Mouse (Mus musculus): ENCODE data around the gene Gpc1. TPM values are rescaled to one million over a fixed set of nuclear protein-coding genes. Genes with fewer than 3 reads are reported as not detected.
A peak's percentile ranks its signal among the peaks of the same experiment; 100 is the strongest.

The Gpc1 gene
- polyA plus RNA-seq, 1 experiment from 2014 or later, result 48.7 TPM

DNA sequence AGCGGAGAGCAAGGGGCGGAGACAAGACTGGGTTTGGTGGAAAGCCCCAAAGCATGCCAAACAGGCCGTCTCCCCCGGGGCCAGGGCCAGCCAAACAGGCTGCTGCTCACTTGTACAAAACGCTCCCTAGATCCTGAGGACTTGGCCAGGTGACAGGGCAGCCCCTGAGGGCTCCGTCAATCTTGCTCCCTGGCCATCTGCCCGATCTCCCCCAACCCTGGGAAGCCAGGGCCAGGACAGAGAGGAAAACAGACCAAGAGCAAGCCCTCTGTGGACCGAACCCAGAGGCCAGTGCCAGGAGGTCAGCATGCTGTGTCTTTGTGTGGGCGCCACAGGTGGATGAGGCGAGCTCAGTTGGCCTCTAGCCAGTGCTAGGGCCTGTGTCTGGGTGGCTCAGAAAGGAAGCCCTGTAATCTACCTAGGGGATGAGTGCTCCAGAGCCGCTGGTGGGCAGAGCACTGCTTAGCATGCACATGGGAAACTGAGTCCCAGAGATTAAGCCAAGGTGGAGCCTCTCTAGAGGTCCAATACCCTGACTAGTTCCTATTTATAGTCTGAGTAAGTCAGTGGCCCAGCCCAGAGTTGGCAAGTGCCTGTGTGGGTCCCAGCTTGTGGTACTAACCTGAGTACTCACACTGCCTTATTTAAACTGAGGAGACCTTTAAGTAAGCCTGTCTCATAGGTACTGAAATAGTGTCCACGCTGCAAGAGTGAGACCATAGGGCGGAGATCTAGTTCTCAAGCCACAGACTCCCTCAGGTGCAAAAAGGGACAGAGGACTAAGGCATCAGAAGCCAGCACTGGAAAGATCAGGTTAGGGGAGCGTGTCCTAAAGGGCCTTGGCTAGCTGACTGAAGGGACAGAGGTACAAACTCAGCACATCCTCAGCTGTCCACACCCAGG lies 6.7 kb downstream of the Gpc1 start:
- Histone ChIP-seq H3K27me3 (replicated peaks) (no peaks in the 10 kb centered on the region), H3K4me3 (replicated peaks) (no peak overlapping the region), H3K4me1 (peaks cover 8% of the 10 kb centered on the region), H3K27ac (no peak overlapping the region), H3K4me2 (no peak overlapping the region), H3K36me3 (no peaks in the 10 kb centered on the region), H3K9ac (no peak overlapping the region), H3K9me3 (no peaks in the 10 kb centered on the region)
- 67% methylated on average over 14 of the region's 14 CpGs for WGBS
- ATAC-seq (ENCODE audit: insufficient read depth, low FRiP score, low read depth), result no peak

DNA sequence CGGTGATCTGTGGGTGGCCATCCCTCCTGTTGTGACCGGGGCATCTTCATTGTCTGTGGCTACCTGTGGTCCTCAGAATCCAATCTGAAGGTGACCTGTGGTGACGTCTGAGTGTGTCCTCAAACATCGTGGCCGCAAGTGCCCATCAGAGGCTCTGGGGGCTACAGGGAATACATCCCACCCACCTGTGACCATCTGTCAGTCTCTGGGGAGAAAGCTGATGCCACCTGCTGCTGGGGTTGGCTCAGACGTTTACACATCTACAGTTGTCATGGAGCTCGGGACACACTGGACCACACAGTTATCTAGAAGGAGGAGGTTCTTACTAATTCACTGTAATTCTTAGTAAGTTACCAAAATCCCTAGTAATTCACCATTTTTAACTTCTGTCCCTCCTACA lies 7.8 kb downstream of the Gpc1 start:
- Histone ChIP-seq H3K4me1 (no peaks in the 10 kb centered on the region; the same call in 1 of the 2 replicates), H3K4me2 (no peak overlapping the region), H3K27me3 (replicated peaks) (no peaks in the 10 kb centered on the region), H3K27ac (no peak overlapping the region), H3K4me3 (replicated peaks) (no peak overlapping the region), H3K36me3 (no peaks in the 10 kb centered on the region), H3K9me3 (no peaks in the 10 kb centered on the region), H3K9ac (no peak overlapping the region)
- no peak for ATAC-seq (ENCODE audit: insufficient read depth, low FRiP score, low read depth)
- WGBS, result 70% methylated on average over 7 of the region's 7 CpGs

GRCm38 (mm10) chr1:92840231-92840890 lies 8.9 kb downstream of the Gpc1 start:
- Histone ChIP-seq H3K4me3 (replicated peaks) (no peak overlapping the region), H3K9ac (no peak overlapping the region), H3K27ac (no peak overlapping the region), H3K27me3 (replicated peaks) (no peaks in the 10 kb centered on the region), H3K4me2 (no peak overlapping the region), H3K9me3 (no peaks in the 10 kb centered on the region), H3K4me1 (no peaks in the 10 kb centered on the region; the same call in 1 of the 2 replicates), H3K36me3 (no peaks in the 10 kb centered on the region)
- ATAC-seq (ENCODE audit: insufficient read depth, low FRiP score, low read depth), result no peak
- WGBS, result 81% methylated on average over 8 of the region's 8 CpGs

DNA sequence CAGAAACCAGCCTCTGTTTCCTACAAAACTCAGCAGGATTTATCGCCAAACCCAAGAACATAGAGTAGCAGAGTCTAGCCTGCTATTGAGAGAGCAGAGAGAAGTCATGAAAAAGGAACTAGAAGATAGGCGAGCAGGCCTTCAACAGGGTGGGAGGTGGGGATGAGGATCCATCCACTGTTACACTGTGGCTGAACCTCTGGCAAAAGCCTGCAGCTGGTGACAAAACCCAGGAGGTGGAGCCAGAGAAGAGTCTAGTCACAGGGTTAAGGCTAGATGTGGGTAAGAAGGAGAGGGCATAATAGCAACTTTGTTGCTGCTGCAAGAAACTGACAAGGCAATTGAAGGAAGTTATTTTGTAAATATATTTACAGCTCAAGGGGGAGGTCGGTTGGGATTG lies 10.0 kb downstream of the Gpc1 start:
- Histone ChIP-seq H3K9ac (no peak overlapping the region), H3K27ac (no peak overlapping the region), H3K9me3 (no peaks in the 10 kb centered on the region), H3K4me3 (replicated peaks) (no peak overlapping the region), H3K36me3 (no peaks in the 10 kb centered on the region), H3K27me3 (replicated peaks) (no peaks in the 10 kb centered on the region), H3K4me1 (no peaks in the 10 kb centered on the region; the same call in 1 of the 2 replicates), H3K4me2 (no peak overlapping the region)
- 71% methylated on average over 3 of the region's 3 CpGs for WGBS
- ATAC-seq (ENCODE audit: insufficient read depth, low FRiP score, low read depth), result no peak

- H3K9me3 ChIP-seq, result no peaks in the 10 kb centered on the region
- WGBS, result 71% methylated on average over 7 of the region's 7 CpGs
- no peaks in the 10 kb centered on the region for H3K36me3 ChIP-seq
- H3K4me3 ChIP-seq (replicated peaks), result no peak overlapping the region
- H3K27me3 ChIP-seq (replicated peaks), result no peaks in the 10 kb centered on the region
- no peak for ATAC-seq (ENCODE audit: insufficient read depth, low FRiP score, low read depth)
- H3K4me2 ChIP-seq, result no peak overlapping the region
- H3K27ac ChIP-seq, result no peak overlapping the region
- peaks cover 13% of the 10 kb centered on the region for H3K4me1 ChIP-seq
- no peak overlapping the region for H3K9ac ChIP-seq
Observed at GRCm38 (mm10) chr1:92845889-92846288, 14.4 kb downstream of the Gpc1 start.

GRCm38 (mm10) chr1:92847873-92848839 lies 16.7 kb downstream of the Gpc1 start:
- H3K4me1 ChIP-seq, result peaks cover 13% of the 10 kb centered on the region
- no peak for ATAC-seq (ENCODE audit: insufficient read depth, low FRiP score, low read depth)

DNA sequence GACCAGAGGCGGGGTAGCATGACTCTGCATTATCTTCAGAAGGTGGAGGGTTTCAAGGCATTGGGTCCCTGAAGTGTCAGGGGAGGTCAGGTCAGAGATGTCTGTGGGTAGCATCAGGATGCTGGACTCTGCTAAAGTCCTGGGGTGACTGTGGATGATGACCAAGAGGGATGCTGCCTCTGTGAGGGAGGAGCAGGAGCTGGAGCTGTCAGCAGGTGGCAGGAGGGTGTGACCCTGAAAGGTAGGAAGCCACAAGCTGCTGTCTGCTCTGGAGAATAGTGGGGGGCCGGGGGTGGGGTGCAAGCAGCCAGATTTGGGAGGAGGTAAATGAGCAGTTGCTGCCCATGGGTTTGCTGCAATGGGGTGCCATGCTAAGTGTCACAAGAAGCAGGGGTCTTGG lies 18.0 kb downstream of the Gpc1 start:
- 70% methylated on average over 2 of the region's 2 CpGs for WGBS
- no peaks in the 10 kb centered on the region for H3K36me3 ChIP-seq
- ATAC-seq (ENCODE audit: insufficient read depth, low FRiP score, low read depth), result no peak
- no peaks in the 10 kb centered on the region for H3K9me3 ChIP-seq
- H3K4me1 ChIP-seq, result peaks cover 13% of the 10 kb centered on the region
- no peak overlapping the region for H3K27ac ChIP-seq
- no peaks in the 10 kb centered on the region for H3K27me3 ChIP-seq (replicated peaks)
- no peak overlapping the region for H3K9ac ChIP-seq
- H3K4me2 ChIP-seq, result peak overlapping the region; percentile 11; the same call in 1 of the 2 replicates
- H3K4me3 ChIP-seq (replicated peaks), result no peak overlapping the region

More at GRCm38 (mm10) chr1:92847873-92848839, 16.7 kb downstream of the Gpc1 start:
- Histone ChIP-seq H3K9ac (no peak overlapping the region), H3K9me3 (no peaks in the 10 kb centered on the region), H3K27ac (no peak overlapping the region), H3K27me3 (replicated peaks) (no peaks in the 10 kb centered on the region), H3K4me2 (peak overlapping the region; percentile 57), H3K36me3 (no peaks in the 10 kb centered on the region), H3K4me3 (replicated peaks) (peak overlapping the region; percentile 28)
- 12% methylated on average over 39 of the region's 41 CpGs for WGBS

DNA sequence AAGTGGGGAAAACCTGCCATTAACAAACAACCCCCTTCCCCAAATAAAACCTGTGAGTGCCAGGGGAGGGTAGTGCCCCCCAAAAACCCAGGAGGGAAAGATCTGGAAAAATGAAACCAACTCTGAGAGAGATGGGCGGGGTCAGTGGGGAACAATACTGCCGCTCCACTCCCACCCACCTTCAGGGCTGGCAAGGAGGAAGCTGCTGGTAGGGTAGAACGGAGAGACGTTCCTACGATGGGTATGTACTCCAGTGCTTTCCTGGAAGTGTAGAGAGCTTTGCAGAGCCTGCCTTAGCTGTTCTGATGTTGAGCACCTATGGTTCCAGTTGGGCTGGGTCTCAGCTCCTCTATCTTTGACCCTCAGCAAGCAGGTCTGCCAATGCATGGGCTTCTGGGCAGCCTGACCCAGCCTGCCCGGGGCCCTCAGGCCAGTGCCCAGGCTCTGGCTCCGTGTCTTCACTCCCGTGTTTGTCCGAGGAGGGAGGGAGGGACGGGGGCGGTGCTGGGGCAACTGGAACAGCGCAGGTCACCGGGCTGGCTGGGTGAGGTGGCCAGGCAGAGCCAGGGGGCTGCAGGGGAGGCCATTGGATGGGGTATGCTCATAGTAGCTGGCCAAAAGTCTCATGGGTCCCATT lies 18.6 kb downstream of the Gpc1 start:
- Histone ChIP-seq H3K4me1 (peaks cover 13% of the 10 kb centered on the region), H3K27me3 (replicated peaks) (no peaks in the 10 kb centered on the region), H3K36me3 (0 out of 2 replicates have a peak, but pooled peaks cover under 1% of the 10 kb centered on the region), H3K9ac (no peak overlapping the region), H3K4me2 (peak overlapping the region; percentile 11), H3K27ac (no peak overlapping the region), H3K9me3 (no peaks in the 10 kb centered on the region), H3K4me3 (replicated peaks) (no peak overlapping the region)
- no peak for ATAC-seq (ENCODE audit: insufficient read depth, low FRiP score, low read depth)
- 50% methylated on average over 13 of the region's 13 CpGs for WGBS

GRCm38 (mm10) chr1:92852450-92852849 lies 21.0 kb downstream of the Gpc1 start:
- no peak overlapping the region for H3K27ac ChIP-seq
- no peaks in the 10 kb centered on the region for H3K27me3 ChIP-seq (replicated peaks)
- H3K4me2 ChIP-seq, result no peak overlapping the region
- H3K4me3 ChIP-seq (replicated peaks), result no peak overlapping the region
- peaks cover 13% of the 10 kb centered on the region for H3K4me1 ChIP-seq
- H3K9me3 ChIP-seq, result no peaks in the 10 kb centered on the region
- no peak for ATAC-seq (ENCODE audit: insufficient read depth, low FRiP score, low read depth)
- WGBS, result 85% methylated on average over 2 of the region's 2 CpGs
- H3K9ac ChIP-seq, result no peak overlapping the region
- H3K36me3 ChIP-seq, result peaks cover 7% of the 10 kb centered on the region; the same call in 1 of the 2 replicates

- H3K36me3 ChIP-seq, result peaks cover 19% of the 10 kb centered on the region
- no peak overlapping the region for H3K27ac ChIP-seq
- 74% methylated on average over 6 of the region's 6 CpGs for WGBS
- no peak overlapping the region for H3K9ac ChIP-seq
- H3K9me3 ChIP-seq, result no peaks in the 10 kb centered on the region
- no peak overlapping the region for H3K4me2 ChIP-seq
- H3K4me1 ChIP-seq, result no peaks in the 10 kb centered on the region
- H3K4me3 ChIP-seq (replicated peaks), result no peak overlapping the region
- no peaks in the 10 kb centered on the region for H3K27me3 ChIP-seq (replicated peaks)
- ATAC-seq (ENCODE audit: insufficient read depth, low FRiP score, low read depth), result no peak
Observed at GRCm38 (mm10) chr1:92861503-92861902, 30.1 kb downstream of the Gpc1 start.

DNA sequence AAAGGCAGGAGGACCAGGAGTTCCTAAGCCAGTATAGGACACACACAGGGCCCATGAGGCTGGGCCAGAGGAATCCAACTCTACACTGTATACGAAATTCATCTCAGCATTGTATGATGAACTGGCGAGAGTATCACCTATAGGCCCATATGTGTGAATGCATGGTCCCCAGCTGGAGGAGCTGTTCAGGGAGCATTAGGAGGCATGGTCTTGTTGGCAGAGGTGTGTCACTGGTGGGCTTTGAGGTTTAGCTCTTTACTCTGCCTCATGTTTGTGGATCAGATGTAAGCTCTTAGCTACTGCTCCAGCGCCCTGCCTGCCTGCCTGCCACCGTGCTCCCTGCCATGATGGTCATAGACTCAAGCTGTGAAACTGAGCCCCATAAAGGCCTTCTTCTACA lies 31.8 kb downstream of the Gpc1 start:
- no peak overlapping the region for H3K27ac ChIP-seq
- no peaks in the 10 kb centered on the region for H3K9me3 ChIP-seq
- H3K4me1 ChIP-seq, result no peaks in the 10 kb centered on the region
- ATAC-seq (ENCODE audit: insufficient read depth, low FRiP score, low read depth), result no peak
- H3K36me3 ChIP-seq, result peaks cover 12% of the 10 kb centered on the region; the same call in 1 of the 2 replicates
- no peak overlapping the region for H3K4me3 ChIP-seq (replicated peaks)
- no peak overlapping the region for H3K4me2 ChIP-seq
- no peak overlapping the region for H3K9ac ChIP-seq
- no peaks in the 10 kb centered on the region for H3K27me3 ChIP-seq (replicated peaks)
- WGBS, result 83% methylated on average over 4 of the region's 4 CpGs
